Comparison of ENCODE assay signal across 11 mouse cellular contexts in genomic region chr11:89084601-89085000, GRCm38 (mm10). TPM values are rescaled to one million over a fixed set of nuclear protein-coding genes. Genes with fewer than 3 reads are reported as not detected.
DNase-seq lines count a peak whose midpoint lies in the region; ATAC-seq and TF ChIP-seq lines count a peak whose summit lies in the region.
"Had no signal": no experiment of that assay in that cellular context is flagged by ENCODE, and none has a peak within 500 bp of the region (broad histone marks: within the 10 kb centered on the region; RNA-seq: fewer than 3 reads in every experiment).

No protein-coding gene starts in this region.

- no peak overlapping the region for H3K9ac ChIP-seq in forebrain, postnatal 0 days
- H3K9ac ChIP-seq in forebrain, embryonic 11.5 days (ENCODE audit: low read length) = no peak overlapping the region
- no peak overlapping the region for H3K9ac ChIP-seq in lung, embryonic 14.5 days
- H3K9ac ChIP-seq: lung, embryonic 15.5 days had no signal

- H3K36me3 ChIP-seq in forebrain, postnatal 0 days (ENCODE audit: insufficient read depth) = no peaks in the 10 kb centered on the region
- no peaks in the 10 kb centered on the region for H3K36me3 ChIP-seq in forebrain, embryonic 11.5 days (ENCODE audit: control insufficient read depth, insufficient read depth, low read length)
- no peaks in the 10 kb centered on the region for H3K36me3 ChIP-seq in lung, embryonic 14.5 days (ENCODE audit: insufficient read depth)
- H3K36me3 ChIP-seq: lung, embryonic 15.5 days had no signal

- H3K4me3 ChIP-seq in forebrain, postnatal 0 days (ENCODE audit: low read depth, low read length) = no peak overlapping the region
- no peak overlapping the region for H3K4me3 ChIP-seq in forebrain, embryonic 11.5 days (ENCODE audit: low read depth, low read length)
- H3K4me3 ChIP-seq in lung, embryonic 14.5 days (ENCODE audit: low read depth, low read length) = no peak overlapping the region
- no peak overlapping the region for H3K4me3 ChIP-seq in lung, adult 2 months (replicated peaks; ENCODE audit: extremely low read depth, low read depth, low read length)
- H3K4me3 ChIP-seq: lung, embryonic 15.5 days had no signal

- H3K4me1 ChIP-seq in forebrain, postnatal 0 days (ENCODE audit: insufficient read depth) = no peaks in the 10 kb centered on the region
- no peaks in the 10 kb centered on the region for H3K4me1 ChIP-seq in forebrain, embryonic 11.5 days (replicated peaks; ENCODE audit: control insufficient read depth, insufficient read depth, low read length)
- H3K4me1 ChIP-seq in lung, embryonic 14.5 days (ENCODE audit: insufficient read depth) = no peaks in the 10 kb centered on the region
- no peaks in the 10 kb centered on the region for H3K4me1 ChIP-seq in lung, adult 2 months (ENCODE audit: control insufficient read depth, insufficient read depth, low read length)
- H3K4me1 ChIP-seq: lung, embryonic 15.5 days had no signal

- TF ChIP-seq CTCF in forebrain, postnatal 0 days (IDR thresholded peaks at IDR 0.05; ENCODE audit: low read depth) = peak; percentile 75
- peak; percentile 74 for TF ChIP-seq CTCF in lung, embryonic 14.5 days (IDR thresholded peaks at IDR 0.05; ENCODE audit: low read depth)
- no peak for TF ChIP-seq CTCF in lung, adult 2 months (IDR thresholded peaks at IDR 0.05; ENCODE audit: insufficient read depth, low read length)

- H3K27me3 ChIP-seq in forebrain, postnatal 0 days (ENCODE audit: insufficient read depth, low read length) = no peaks in the 10 kb centered on the region
- H3K27me3 ChIP-seq in forebrain, embryonic 11.5 days (ENCODE audit: control insufficient read depth, insufficient read depth, low read length) = no peaks in the 10 kb centered on the region
- H3K27me3 ChIP-seq in lung, embryonic 14.5 days (ENCODE audit: insufficient read depth, low read length) = no peaks in the 10 kb centered on the region
- H3K27me3 ChIP-seq: lung, embryonic 15.5 days had no signal

- ATAC-seq in forebrain, postnatal 0 days = no peak
- no peak for ATAC-seq in forebrain, embryonic 11.5 days (replicated peaks; ENCODE audit: low FRiP score)
- no peak for ATAC-seq in lung, embryonic 14.5 days (ENCODE audit: insufficient read depth)

- no peak overlapping the region for H3K4me2 ChIP-seq in forebrain, postnatal 0 days (ENCODE audit: low read depth)
- H3K4me2 ChIP-seq in forebrain, embryonic 11.5 days (ENCODE audit: low read depth, low read length, severe bottlenecking) = no peak overlapping the region
- H3K4me2 ChIP-seq in lung, embryonic 14.5 days = no peak overlapping the region
- H3K4me2 ChIP-seq: lung, embryonic 15.5 days had no signal

- no peak for TF ChIP-seq POLR2A in lung, adult 2 months (IDR thresholded peaks at IDR 0.05; ENCODE audit: borderline replicate concordance, extremely low read depth, low read depth, low read length)

- 40% methylated on average over 7 of the region's 7 CpGs for WGBS in forebrain, postnatal 0 days
- WGBS in forebrain, embryonic 11.5 days = 47% methylated on average over 7 of the region's 7 CpGs
- 36% methylated on average over 7 of the region's 7 CpGs for WGBS in lung, embryonic 14.5 days
- whole genome bisulfite sequencing in lung, adult 2 months = 28% methylated on average over 7 of the region's 7 CpGs

- DNase-seq in forebrain, postnatal 0 days = peak; percentile 67
- no peak for DNase-seq in forebrain, embryonic 11.5 days (ENCODE audit: low spot score)
- DNase-seq in lung, embryonic 14.5 days = peak; percentile 87
- no peak for DNase-seq in lung, adult 2 months
- peak; percentile 66 for DNase-seq in adipocyte (ENCODE audit: low spot score)
- peak; percentile 82 for DNase-seq in induced T-regulatory cell, adult 2 months (ENCODE audit: low read depth)
- peak; percentile 33 for DNase-seq in retina, adult 2 months (ENCODE audit: low read depth, low spot score)
- DNase-seq in urinary bladder, postnatal 10 days (ENCODE audit: low spot score) = no peak

- no peaks in the 10 kb centered on the region for H3K9me3 ChIP-seq in forebrain, postnatal 0 days (ENCODE audit: low read length)
- H3K9me3 ChIP-seq in forebrain, embryonic 11.5 days (ENCODE audit: control insufficient read depth, low read length) = no peaks in the 10 kb centered on the region
- no peaks in the 10 kb centered on the region for H3K9me3 ChIP-seq in lung, embryonic 14.5 days (ENCODE audit: low read depth, low read length)
- H3K9me3 ChIP-seq: lung, embryonic 15.5 days had no signal

- H3K27ac ChIP-seq in forebrain, postnatal 0 days (ENCODE audit: low read depth, low read length) = no peak overlapping the region
- H3K27ac ChIP-seq in forebrain, embryonic 11.5 days (ENCODE audit: low read depth, low read length) = no peak overlapping the region
- no peak overlapping the region for H3K27ac ChIP-seq in lung, embryonic 14.5 days (ENCODE audit: low read depth)
- H3K27ac ChIP-seq: lung, embryonic 15.5 days had no signal

RNA-seq across cellular contexts. Expression of gene Gm525, which starts 11.0 kb away (rescaled TPM):
- not detected in 2 replicates for total RNA-seq in forebrain, postnatal 0 days (2014; rRNA removed)
- 0.30 and 0.39 TPM in 2 replicates for polyA plus RNA-seq in forebrain, postnatal 0 days (2015; fragmentation: Nextera tagmentation; extraction: Ambion mirVana)
- polyA plus RNA-seq in forebrain, embryonic 11.5 days (2014; fragmentation: Nextera tagmentation; extraction: Ambion mirVana) = not detected in 2 replicates
- 0.38 TPM in 1 of 2 replicates, not detected in the other for polyA plus RNA-seq in lung, embryonic 14.5 days (2014; fragmentation: Nextera tagmentation; extraction: Ambion mirVana)
- 0.76 and 1.0 TPM in 2 replicates for polyA plus RNA-seq in lung, adult 2 months (2012; rRNA removed)
- total RNA-seq: adrenal gland, adult 18-20 months had no signal
- polyA plus RNA-seq: heart, embryonic 14.5 days had no signal

RNA-seq across cellular contexts. Expression of gene Dgke, which starts 18.0 kb away (rescaled TPM):
- total RNA-seq in forebrain, postnatal 0 days (2014; rRNA removed) = 30.5 and 37.8 TPM in 2 replicates
- polyA plus RNA-seq in forebrain, postnatal 0 days (2015; fragmentation: Nextera tagmentation; extraction: Ambion mirVana) = 10.5 and 14.6 TPM in 2 replicates
- polyA plus RNA-seq in forebrain, embryonic 11.5 days (2014; fragmentation: Nextera tagmentation; extraction: Ambion mirVana) = 4.8 and 4.9 TPM in 2 replicates
- 5.5 and 5.8 TPM in 2 replicates for polyA plus RNA-seq in lung, embryonic 14.5 days (2014; fragmentation: Nextera tagmentation; extraction: Ambion mirVana)
- polyA plus RNA-seq in lung, adult 2 months (2012; rRNA removed) = 8.2 and 9.4 TPM in 2 replicates

Comparison
In these comparisons a context has a peak if more than half of its experiments do, and no peak if none do; other contexts are left out.
1. DNase-seq: peak in forebrain, postnatal 0 days (single experiment), lung, embryonic 14.5 days (single experiment), adipocyte (single experiment), induced T-regulatory cell, adult 2 months (single experiment) and retina, adult 2 months (single experiment); none in forebrain, embryonic 11.5 days (single experiment), lung, adult 2 months (single experiment) and urinary bladder, postnatal 10 days (single experiment).